ENCODE assay signal across 9 mouse cellular contexts in genomic region chr5:64714221-64714653, GRCm38 (mm10).
A peak's percentile ranks its signal among the peaks of the same experiment; 100 is the strongest.
DNase-seq lines count a peak whose midpoint lies in the region; ATAC-seq lines count a peak whose summit lies in the region.
"Had no signal": no experiment of that assay in that cellular context is flagged by ENCODE, and none has a peak within 500 bp of the region (broad histone marks: within the 10 kb centered on the region; RNA-seq: fewer than 3 reads in every experiment).

No protein-coding gene starts in this region.

- DNase-seq in heart, embryonic 10.5 days (ENCODE audit: low spot score), result no peak
- no peak for DNase-seq in heart, postnatal 36 days
- peak; percentile 50 for DNase-seq in ZHBTc4 (ENCODE audit: low read depth, low spot score)
- DNase-seq in hindbrain, embryonic 11.5 days (ENCODE audit: low spot score), result peak; percentile 67
- peak; percentile 54 for DNase-seq in mesoderm, embryonic 11.5 days (ENCODE audit: low read depth, low spot score)
- DNase-seq in left cerebral cortex, adult 8-10 months (ENCODE audit: low spot score in 2 of 2), result no peak
- no peak for DNase-seq in layer of hippocampus, adult 9-10 months (ENCODE audit: low spot score)
- no peak for DNase-seq in urinary bladder, postnatal 10 days (ENCODE audit: low spot score)

- no peaks in the 10 kb centered on the region for H3K9me3 ChIP-seq in heart, embryonic 10.5 days
- H3K9me3 ChIP-seq in hindbrain, embryonic 11.5 days (ENCODE audit: control insufficient read depth, low read length), result no peaks in the 10 kb centered on the region

- WGBS in heart, embryonic 10.5 days, result 64% methylated on average over 10 of the region's 10 CpGs
- 30% methylated on average over 10 of the region's 10 CpGs for WGBS in hindbrain, embryonic 11.5 days

- peak overlapping the region; percentile 68; the same call in 1 of the 2 replicates for H3K27ac ChIP-seq in heart, embryonic 10.5 days
- peak overlapping the region; percentile 68 for H3K27ac ChIP-seq in hindbrain, embryonic 11.5 days (ENCODE audit: low read depth, low read length)

- H3K4me1 ChIP-seq in heart, embryonic 10.5 days, result peaks cover 8% of the 10 kb centered on the region
- no peaks in the 10 kb centered on the region for H3K4me1 ChIP-seq in hindbrain, embryonic 11.5 days (replicated peaks; ENCODE audit: control insufficient read depth, insufficient read depth, low read length)

- intact Hi-C loops in heart, postnatal 36 days (cut with DNase I), result no loop called here

- H3K36me3 ChIP-seq in heart, embryonic 10.5 days, result no peaks in the 10 kb centered on the region
- H3K36me3 ChIP-seq in hindbrain, embryonic 11.5 days (ENCODE audit: control insufficient read depth, insufficient read depth, low read length), result no peaks in the 10 kb centered on the region

- peak; percentile 91 for ATAC-seq in hindbrain, embryonic 11.5 days (ENCODE audit: low FRiP score)

- no peak overlapping the region for H3K4me2 ChIP-seq in hindbrain, embryonic 11.5 days (replicated peaks; ENCODE audit: low read depth, low read length)

- H3K4me3 ChIP-seq in heart, embryonic 10.5 days, result no peak overlapping the region
- H3K4me3 ChIP-seq in hindbrain, embryonic 11.5 days (ENCODE audit: low read depth, low read length), result no peak overlapping the region

- H3K9ac ChIP-seq in hindbrain, embryonic 11.5 days (ENCODE audit: low read depth, low read length), result no peak overlapping the region

- no peaks in the 10 kb centered on the region for H3K27me3 ChIP-seq in heart, embryonic 10.5 days (ENCODE audit: insufficient read depth, poor library complexity, severe bottlenecking)
- no peaks in the 10 kb centered on the region for H3K27me3 ChIP-seq in hindbrain, embryonic 11.5 days (ENCODE audit: control insufficient read depth, insufficient read depth, low read length)
- H3K27me3 ChIP-seq: CH12.LX had no signal

Comparison
In these comparisons a context has a peak if more than half of its experiments do, and no peak if none do; other contexts are left out.
1. DNase-seq: peak in ZHBTc4 (single experiment), hindbrain, embryonic 11.5 days (single experiment) and mesoderm, embryonic 11.5 days (single experiment); none in heart, embryonic 10.5 days (single experiment), heart, postnatal 36 days (0 of 2), left cerebral cortex, adult 8-10 months (0 of 2), layer of hippocampus, adult 9-10 months (single experiment) and urinary bladder, postnatal 10 days (single experiment).